Mouse (Mus musculus) forebrain, embryonic 10.5 days (tissue): ENCODE data around the gene Zfp341. TPM values are rescaled to one million over a fixed set of nuclear protein-coding genes. Genes with fewer than 3 reads are reported as not detected.

Source experiments
- DNase-seq: peaks from one replicate; pipeline ENCODE4 v3.0.0-alpha.2; 2017; ENCODE audit warnings: low spot score; ENCODE audit errors: extremely low spot score
- H3K27ac ChIP-seq: fragments of 300-500 bp; sonication (generic); 2 replicates; pipeline ENCODE4 v1.5.1; 2016; ENCODE audit warnings: mild to moderate bottlenecking
- H3K27me3 ChIP-seq: fragments of 300-500 bp; sonication (generic); 2 replicates; pipeline ENCODE4 v1.6.1; 2016; ENCODE audit warnings: mild to moderate bottlenecking; ENCODE audit not compliant: poor library complexity, severe bottlenecking
- H3K36me3 ChIP-seq: fragments of 300-500 bp; sonication (generic); replicated peaks from 2 replicates; pipeline ENCODE4 v1.6.1; 2016; ENCODE audit warnings: mild to moderate bottlenecking, moderate library complexity
- H3K4me1 ChIP-seq: fragments of 300-500 bp; sonication (generic); 2 replicates; pipeline ENCODE4 v1.6.1; 2016
- H3K4me3 ChIP-seq: fragments of 300-500 bp; sonication (generic); 2 replicates; pipeline ENCODE4 v1.5.1; 2016; ENCODE audit warnings: mild to moderate bottlenecking, moderate library complexity
- H3K9me3 ChIP-seq: fragments of 300-500 bp; sonication (generic); 2 replicates; pipeline ENCODE4 v1.6.1; 2016; ENCODE audit warnings: mild to moderate bottlenecking, moderate library complexity
- WGBS: fragments of 180-500 bp; shearing (Covaris S2); methylation state at CpG from one replicate; pipeline ENCODE4 v1.1.7; 2016; 5-methylcytosine and 5-hydroxymethylcytosine counted together
- polyA plus RNA-seq: library from polyadenylated mRNA; unstranded; fragments of >200 nt; fragmentation: Nextera tagmentation; extraction: Ambion mirVana; gene quantifications from 2 replicates; pipeline ENCODE4 v1.2.1, GENCODE M21; 2016

Gene Zfp341
- polyA plus RNA-seq, 1 experiment from 2014 or later = 0.93 TPM

DNA sequence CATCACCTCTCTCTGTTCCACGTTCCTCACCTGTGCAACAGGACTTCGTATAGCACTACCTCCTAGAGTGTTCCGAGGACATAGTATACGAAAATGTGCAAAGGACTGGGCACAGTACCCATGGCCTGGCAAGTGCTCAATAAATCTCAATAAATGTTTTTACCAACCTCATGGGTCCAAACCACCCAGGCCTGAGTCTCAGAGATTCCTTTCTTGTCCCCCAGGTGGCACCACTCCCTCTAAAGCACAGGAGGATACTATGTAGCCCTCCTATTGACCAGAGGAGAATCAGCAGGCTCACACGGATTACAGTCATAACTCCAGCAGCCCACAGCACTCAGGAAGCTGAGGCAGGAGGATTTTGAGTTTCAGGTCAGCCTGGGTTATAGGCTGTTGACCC is 33.5 kb downstream of the Zfp341 start:
- Histone ChIP-seq H3K27ac (no peak overlapping the region), H3K4me1 (peaks cover 11% of the 10 kb centered on the region), H3K4me3 (no peak overlapping the region), H3K27me3 (no peaks in the 10 kb centered on the region), H3K36me3 (peaks cover 47% of the 10 kb centered on the region), H3K9me3 (no peaks in the 10 kb centered on the region)
- WGBS = 86% methylated on average over 5 of the region's 5 CpGs
- no peak for DNase-seq

DNA sequence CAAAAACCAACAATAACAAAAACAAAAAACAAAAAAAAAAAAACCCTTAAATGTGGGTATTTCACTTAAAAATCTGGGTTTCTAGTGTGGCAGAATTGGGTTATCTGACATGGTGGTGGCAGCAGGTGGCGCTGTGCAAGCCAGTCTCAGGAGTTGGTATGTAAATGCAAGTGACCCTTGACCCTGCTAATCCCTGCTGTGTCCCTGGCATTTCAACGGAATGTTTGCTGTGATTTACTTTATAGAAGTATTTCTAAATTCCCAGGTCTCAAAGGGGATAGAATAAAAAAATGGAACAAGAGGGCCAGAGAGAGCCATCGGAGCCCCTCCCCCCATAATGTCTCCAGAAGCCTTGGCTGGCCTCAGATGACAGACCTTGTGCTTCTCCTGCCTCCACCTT is 35.0 kb downstream of the Zfp341 start:
- WGBS = 31% methylated on average over 3 of the region's 3 CpGs
- Histone ChIP-seq H3K4me1 (peaks cover 11% of the 10 kb centered on the region), H3K27me3 (no peaks in the 10 kb centered on the region), H3K4me3 (no peak overlapping the region), H3K9me3 (no peaks in the 10 kb centered on the region), H3K27ac (peak overlapping the region; percentile 40), H3K36me3 (peaks cover 34% of the 10 kb centered on the region)
- DNase-seq = peak; percentile 44

DNA sequence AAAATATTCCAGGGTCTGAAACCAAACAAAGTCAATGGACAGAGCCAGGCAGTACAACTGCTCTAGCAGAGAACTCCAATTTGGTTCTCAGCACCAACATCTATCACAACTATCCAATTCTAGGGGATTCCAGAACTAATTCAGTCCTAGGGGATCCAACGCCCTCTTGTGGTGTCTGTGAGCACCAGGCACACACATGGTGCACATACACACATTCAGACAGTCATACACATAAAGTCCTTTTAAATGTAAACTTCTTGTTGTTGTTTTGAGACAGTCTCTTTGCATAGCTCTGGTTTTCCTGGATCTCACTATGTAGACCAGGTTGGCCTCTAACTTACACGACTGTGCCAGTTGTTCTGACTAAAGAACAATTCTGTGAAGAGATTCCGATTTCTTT is 37.3 kb downstream of the Zfp341 start:
- DNase-seq = no peak
- Histone ChIP-seq H3K36me3 (peaks cover 13% of the 10 kb centered on the region), H3K4me3 (no peak overlapping the region), H3K27me3 (no peaks in the 10 kb centered on the region), H3K4me1 (peaks cover 11% of the 10 kb centered on the region), H3K9me3 (no peaks in the 10 kb centered on the region), H3K27ac (peak overlapping the region; percentile 51; the same call in 1 of the 2 replicates)
- 87% methylated on average over 3 of the region's 3 CpGs for WGBS

DNA sequence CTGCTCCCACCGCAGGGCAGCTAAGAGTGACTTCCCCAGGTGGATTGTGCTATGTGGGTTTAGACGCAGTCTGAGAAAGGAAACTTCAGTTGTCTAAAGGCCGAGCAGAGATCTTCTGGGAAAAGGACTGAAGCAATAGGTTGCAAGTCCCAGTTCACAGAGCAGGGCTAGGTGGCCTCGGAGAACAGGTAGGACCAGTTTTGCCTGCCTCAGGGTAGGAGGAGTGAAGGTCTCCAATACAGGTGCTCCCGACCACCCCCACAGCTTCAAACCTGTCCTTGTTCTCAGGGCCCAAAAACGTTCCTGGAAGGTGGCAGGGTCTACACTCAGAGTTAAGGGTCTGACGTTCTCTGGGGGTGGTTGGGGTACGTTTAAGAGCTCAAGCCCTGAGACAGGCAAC is 38.3 kb downstream of the Zfp341 start, which contains the start of gene Chmp4b:
Chmp4b (plus strand) TSS at position 343 of the 400 bp plus-strand sequence.
- Histone ChIP-seq H3K27me3 (no peaks in the 10 kb centered on the region), H3K4me1 (peaks cover 14% of the 10 kb centered on the region), H3K4me3 (no peak within 1 kb of the TSS), H3K9me3 (no peaks in the 10 kb centered on the region), H3K27ac (peak within 1 kb of the TSS; percentile 51; the same call in 1 of the 2 replicates), H3K36me3 (peaks cover 6% of the 10 kb centered on the region; the same call in 1 of the 2 replicates)
- DNase-seq = no peak
- WGBS = 55% methylated on average over 8 of the region's 8 CpGs

DNA sequence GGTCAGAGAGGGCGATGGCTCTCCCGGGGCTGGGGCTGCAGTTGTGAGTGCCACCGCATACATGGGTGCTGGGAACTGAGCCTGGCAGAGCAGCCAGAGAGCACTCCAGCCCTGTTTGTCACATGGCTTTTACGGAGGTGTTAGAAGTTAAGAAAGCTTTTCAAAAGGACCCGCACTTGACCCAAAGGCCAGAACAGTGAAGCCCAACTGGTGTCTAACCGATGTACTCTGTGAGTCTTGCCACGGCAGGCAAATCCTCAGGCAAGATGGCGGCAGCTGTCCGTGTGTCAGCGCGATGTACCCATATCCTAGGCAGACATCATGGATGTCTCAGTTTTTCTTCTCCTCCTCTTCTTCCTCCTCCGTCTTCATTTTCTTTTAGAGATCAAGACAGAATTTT is 41.9 kb downstream of the Zfp341 start:
- no peak for DNase-seq
- peaks cover 27% of the 10 kb centered on the region for H3K4me1 ChIP-seq
- no peak overlapping the region for H3K27ac ChIP-seq
- no peaks in the 10 kb centered on the region for H3K9me3 ChIP-seq
- H3K4me3 ChIP-seq = no peak overlapping the region
- no peaks in the 10 kb centered on the region for H3K27me3 ChIP-seq
- peaks cover 7% of the 10 kb centered on the region for H3K36me3 ChIP-seq
- 94% methylated on average over 12 of the region's 12 CpGs for WGBS

DNA sequence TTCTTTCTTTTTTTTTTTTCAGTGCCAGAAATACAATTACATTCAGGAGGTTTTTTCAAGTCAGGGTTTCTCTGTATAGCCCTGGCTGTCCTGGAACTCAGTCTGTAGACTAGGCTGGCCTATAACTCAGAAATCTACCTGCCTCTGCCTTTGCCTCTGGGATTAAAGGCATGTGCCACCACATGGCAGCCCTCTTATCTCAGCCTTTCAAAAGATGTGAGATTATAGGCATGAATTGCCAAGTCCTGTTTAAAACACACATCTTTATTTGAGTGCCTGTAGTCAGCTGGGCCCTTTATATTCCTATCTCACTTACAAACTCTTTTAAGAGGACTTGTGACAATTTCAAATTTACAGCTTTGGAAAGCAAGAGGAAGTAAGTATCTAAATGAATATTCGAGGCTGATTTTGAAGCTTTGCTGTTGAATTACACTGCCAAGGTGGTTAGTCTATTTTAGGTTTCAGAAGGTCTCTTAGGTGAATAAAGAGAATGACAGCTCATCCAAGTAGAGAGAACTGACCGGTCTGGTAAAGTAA is 42.8 kb downstream of the Zfp341 start:
- H3K4me3 ChIP-seq = peak overlapping the region; percentile 76
- H3K36me3 ChIP-seq = peaks cover 17% of the 10 kb centered on the region
- H3K4me1 ChIP-seq = peaks cover 27% of the 10 kb centered on the region
- WGBS = 85% methylated on average over 2 of the region's 2 CpGs
- DNase-seq = no peak
- peak overlapping the region; percentile 92 for H3K27ac ChIP-seq
- no peaks in the 10 kb centered on the region for H3K27me3 ChIP-seq
- H3K9me3 ChIP-seq = no peaks in the 10 kb centered on the region

DNA sequence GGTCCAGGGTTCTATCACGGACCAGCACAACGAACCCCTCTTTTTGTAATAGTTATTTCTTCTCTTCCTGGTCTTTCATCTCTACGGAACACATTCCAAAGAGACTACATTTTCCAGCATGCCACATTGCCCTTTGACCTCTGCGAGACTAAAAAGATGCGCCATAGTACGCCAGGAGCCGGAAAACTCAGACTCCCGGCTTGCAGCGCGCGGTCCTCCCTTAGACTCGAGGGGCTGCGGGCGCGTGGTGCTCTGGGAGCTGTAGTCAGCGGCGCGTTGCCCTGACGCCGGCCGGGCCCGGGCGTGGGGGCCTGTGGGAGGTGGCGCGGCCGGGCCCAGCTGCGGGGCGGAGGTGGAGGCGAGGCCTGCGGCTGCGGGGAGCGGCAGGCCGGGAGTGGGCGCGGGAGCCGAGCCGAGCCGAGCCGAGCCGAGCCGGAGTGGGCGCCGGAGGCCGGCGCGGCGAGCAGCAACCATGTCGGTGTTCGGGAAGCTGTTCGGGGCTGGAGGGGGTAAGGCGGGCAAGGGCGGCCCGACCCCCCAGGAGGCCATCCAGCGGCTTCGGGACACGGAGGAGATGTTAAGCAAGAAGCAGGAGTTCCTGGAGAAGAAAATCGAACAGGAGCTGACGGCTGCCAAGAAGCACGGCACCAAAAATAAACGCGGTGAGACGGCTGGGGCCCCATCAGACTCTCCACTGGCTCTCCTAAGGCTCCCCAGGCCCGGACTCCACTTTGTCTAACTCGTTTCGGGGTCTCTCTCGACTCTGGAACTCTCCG is 43.8 kb downstream of the Zfp341 start:
- peak; percentile 90 for DNase-seq
- peak overlapping the region; percentile 76 for H3K4me3 ChIP-seq
- H3K4me1 ChIP-seq = peaks cover 27% of the 10 kb centered on the region
- peaks cover 26% of the 10 kb centered on the region for H3K36me3 ChIP-seq
- peak overlapping the region; percentile 92 for H3K27ac ChIP-seq
- WGBS = 1% methylated on average over 67 of the region's 67 CpGs
- no peaks in the 10 kb centered on the region for H3K9me3 ChIP-seq
- H3K27me3 ChIP-seq = no peaks in the 10 kb centered on the region

DNA sequence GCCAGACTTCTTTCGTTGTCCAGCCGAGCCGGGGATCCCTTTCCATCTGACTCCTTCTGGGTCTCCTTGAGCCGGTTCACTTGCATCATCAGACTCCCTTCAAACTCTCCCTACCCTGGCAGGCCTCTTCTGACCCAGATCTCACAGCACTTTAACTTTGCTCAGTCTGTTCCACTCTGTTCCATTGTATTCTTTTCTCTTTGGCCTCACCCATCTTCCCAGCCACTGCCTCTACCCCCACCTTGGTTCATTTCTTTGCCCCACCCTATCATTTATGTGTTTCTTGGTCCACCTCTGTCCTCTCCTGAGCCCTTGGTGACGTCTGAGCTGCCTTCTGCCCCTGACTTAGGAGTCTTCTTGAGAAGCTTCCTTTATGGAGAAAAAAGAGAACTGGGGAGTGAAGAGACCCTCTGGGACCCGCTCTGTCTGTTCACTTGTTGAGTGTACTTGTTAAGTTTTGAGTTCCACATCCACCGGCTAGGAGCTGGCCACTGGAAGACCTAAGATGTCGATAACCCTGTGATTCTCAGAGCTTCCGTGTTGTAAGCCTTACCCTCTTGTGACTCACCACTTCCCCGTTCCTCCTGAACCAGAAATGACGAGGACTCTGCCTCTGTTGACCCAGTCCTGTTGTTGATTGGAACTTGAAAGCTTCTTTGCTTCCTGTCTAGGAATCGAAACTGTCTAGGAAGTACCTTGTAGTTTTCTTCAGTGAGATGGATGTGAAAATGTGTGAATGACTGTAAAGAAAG is 44.6 kb downstream of the Zfp341 start:
- Histone ChIP-seq H3K4me3 (peak overlapping the region; percentile 76), H3K27me3 (no peaks in the 10 kb centered on the region), H3K4me1 (peaks cover 27% of the 10 kb centered on the region), H3K36me3 (peaks cover 32% of the 10 kb centered on the region), H3K9me3 (no peaks in the 10 kb centered on the region), H3K27ac (peak overlapping the region; percentile 92)
- DNase-seq = peak; percentile 30
- 24% methylated on average over 12 of the region's 12 CpGs for WGBS

DNA sequence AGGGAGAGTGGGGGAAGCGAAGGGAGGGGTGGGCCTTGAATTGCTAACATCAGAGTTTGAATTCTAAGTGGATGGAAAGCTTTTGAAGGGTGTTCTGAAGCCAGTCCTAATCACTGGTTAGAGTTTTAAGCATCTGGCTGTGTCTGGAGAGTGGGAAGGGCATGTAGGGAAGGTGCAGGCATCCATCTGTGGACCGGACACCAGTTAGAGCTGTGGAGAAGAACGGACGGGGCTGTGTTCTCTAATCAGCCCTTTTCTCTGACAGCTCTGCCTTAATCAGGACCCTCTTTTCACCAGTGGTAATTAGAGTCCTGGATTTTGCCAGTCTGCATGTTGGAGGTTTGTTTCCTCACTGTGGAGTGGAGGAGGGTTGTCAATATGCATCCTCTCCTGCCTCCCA is 46.0 kb downstream of the Zfp341 start:
- H3K27ac ChIP-seq = no peak overlapping the region
- DNase-seq = no peak

DNA sequence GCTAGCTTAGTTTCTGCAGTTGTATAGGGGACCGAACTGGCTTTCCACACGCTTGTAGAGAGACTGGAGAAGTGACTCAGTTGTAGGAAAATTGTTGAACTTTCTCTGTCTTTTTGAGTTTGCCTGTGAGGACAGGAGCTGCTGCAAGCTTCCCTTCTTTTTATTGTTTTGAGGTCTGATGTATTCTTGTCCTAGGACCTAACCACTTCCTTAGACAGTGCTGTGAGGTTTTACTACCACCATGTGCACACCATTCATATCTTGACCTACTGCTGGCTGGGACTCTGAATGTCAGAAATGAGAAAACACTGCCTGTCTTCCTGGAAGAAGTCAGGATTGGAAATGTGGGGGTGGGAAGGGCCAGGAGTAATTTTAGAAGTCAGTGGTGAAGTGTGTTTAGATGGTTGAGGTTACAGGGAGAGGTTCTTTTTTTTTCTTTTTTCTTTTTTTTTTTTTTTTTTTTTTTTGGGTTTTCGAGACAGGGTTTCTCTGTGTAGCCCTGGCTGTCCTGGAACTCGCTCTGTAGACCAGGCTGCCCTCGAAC is 46.5 kb downstream of the Zfp341 start:
- H3K9me3 ChIP-seq = no peaks in the 10 kb centered on the region
- H3K36me3 ChIP-seq = peaks cover 49% of the 10 kb centered on the region
- 84% methylated on average over 5 of the region's 5 CpGs for WGBS
- no peak for DNase-seq
- no peak overlapping the region for H3K27ac ChIP-seq
- H3K27me3 ChIP-seq = no peaks in the 10 kb centered on the region
- peaks cover 27% of the 10 kb centered on the region for H3K4me1 ChIP-seq
- peak overlapping the region; percentile 76; the same call in 1 of the 2 replicates for H3K4me3 ChIP-seq

More for the DNA sequence above, 46.0 kb downstream of the Zfp341 start:
- Histone ChIP-seq H3K9me3 (no peaks in the 10 kb centered on the region), H3K4me3 (peak overlapping the region; percentile 76; the same call in 1 of the 2 replicates), H3K36me3 (peaks cover 44% of the 10 kb centered on the region), H3K4me1 (peaks cover 27% of the 10 kb centered on the region), H3K27me3 (no peaks in the 10 kb centered on the region)
- WGBS = 88% methylated on average over 4 of the region's 4 CpGs

DNA sequence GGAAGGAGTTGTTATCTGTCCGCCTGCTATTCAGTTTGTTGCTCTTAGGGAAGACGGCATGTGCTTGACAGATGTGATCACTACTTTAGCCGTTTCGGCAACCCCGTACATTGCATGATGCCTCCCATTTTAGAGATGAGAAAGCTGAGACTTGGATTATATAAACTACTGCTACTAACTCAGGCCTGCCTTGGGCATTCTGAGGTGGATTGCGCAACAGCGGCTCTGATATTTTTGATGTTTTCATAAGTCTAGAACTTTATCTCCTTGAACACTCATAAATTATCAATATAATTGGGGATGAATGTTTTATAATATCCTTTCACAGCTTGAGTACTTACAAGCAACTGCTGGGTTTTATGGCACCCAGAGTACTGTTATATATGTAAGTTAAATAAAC is 55.6 kb downstream of the Zfp341 start:
- Histone ChIP-seq H3K4me3 (no peak overlapping the region), H3K9me3 (no peaks in the 10 kb centered on the region), H3K27ac (no peak overlapping the region), H3K27me3 (no peaks in the 10 kb centered on the region), H3K4me1 (no peaks in the 10 kb centered on the region), H3K36me3 (peaks cover 55% of the 10 kb centered on the region)
- DNase-seq = no peak
- WGBS = 89% methylated on average over 7 of the region's 7 CpGs

DNA sequence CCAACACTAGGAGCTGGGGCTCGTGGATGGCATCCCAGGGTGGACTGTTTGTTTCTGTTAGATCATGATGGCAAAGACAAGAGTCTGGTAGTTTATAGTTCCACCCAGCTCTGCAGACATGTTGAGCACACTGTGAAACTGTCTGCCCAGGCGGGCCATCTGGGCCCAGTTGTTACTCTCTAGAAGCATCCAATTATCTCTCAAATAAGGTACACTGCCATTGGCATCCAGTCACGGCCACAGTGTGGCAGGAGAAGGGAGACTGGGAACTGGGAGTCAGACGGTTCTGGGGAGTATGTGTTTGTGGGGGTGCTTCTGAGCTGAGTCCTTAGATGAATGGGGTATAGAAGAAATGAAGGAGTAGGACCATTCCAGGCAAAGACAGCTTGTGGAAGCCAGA is 57.0 kb downstream of the Zfp341 start:
- Histone ChIP-seq H3K9me3 (no peaks in the 10 kb centered on the region), H3K36me3 (peaks cover 47% of the 10 kb centered on the region), H3K27me3 (no peaks in the 10 kb centered on the region), H3K4me3 (no peak overlapping the region), H3K4me1 (0 out of 2 replicates have a peak, but pooled peaks cover 4% of the 10 kb centered on the region), H3K27ac (no peak overlapping the region)
- DNase-seq = no peak
- 82% methylated on average over 4 of the region's 4 CpGs for WGBS
